Mouse (Mus musculus): ENCODE data around the gene Abhd11.
"Not testable (repeated sequence)": the region's sequence is repeated elsewhere in the genome, so short reads cannot be mapped to it uniquely, and the experiment has no call there.

Gene Abhd11

DNA sequence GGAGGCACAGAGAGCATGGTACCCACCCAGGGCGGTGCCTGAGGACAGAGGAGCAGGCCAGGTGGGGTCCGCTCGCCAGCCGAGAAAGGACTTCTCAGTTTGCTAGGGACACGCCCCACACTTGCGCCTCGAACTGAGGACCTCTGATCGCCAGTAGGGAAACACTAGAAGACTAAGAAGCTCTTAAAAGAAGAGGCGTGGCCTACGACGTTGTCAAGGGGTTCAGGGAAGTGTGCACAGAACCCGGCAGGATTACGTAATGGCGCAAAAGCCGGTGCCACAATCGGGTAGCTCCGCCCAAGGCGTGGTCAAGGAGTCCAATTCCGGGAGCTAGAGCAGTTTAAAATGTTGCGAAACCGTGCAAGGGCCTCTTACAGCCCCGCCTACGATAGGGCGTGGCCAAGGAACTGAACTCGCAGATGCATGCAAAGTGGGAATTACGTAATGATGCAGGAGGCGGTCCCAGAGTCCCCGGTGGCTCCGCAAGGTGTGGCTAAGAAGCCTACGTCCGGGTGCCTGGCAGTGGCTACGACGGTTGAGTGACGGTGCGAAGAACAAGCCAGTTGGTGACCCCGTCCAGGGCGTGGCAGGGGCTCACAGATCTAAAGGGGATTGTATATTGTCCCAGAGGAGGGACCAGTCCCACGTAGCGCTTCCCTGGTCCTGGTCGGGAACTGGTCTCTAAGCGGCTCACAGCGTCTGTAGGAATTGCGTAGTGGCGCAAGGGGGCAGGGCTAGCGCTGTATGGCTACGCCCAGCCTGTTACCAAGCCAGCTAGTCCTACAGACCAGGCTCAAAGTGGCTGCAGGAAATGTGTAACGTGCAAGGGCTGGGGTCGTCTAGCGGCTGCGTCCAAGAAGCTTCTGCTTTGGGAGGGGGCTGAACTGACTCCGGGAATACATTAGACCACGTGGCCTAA, at the start of gene Abhd11:
Gene Abhd11, plus strand, starts transcription at position 482 of the 919 bp plus-strand sequence.
- DNase-seq (ENCODE audit: low read depth) = peak; percentile 100

DNA sequence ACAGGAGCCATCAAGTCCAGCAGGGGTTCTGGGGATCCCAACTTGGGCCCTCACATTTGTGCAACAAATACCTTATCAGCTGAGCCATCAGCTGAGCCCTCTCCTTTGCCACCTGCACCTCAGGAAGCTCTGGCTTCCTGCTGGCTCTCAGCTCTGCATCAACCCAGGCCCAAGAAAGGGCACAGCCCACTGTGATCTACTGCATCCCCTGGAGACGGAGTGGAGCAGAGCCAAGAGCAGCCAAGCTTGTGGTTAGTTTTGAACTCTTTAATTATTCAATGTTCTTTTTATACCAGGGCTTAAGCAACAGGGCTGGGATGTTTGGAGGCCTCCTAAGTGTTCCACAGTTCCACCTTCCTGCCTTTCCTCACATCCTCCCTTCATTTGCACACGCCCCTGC, 48.5 kb upstream of the Abhd11 start:
- DNase-seq (ENCODE audit: low read depth) = no peak

DNA sequence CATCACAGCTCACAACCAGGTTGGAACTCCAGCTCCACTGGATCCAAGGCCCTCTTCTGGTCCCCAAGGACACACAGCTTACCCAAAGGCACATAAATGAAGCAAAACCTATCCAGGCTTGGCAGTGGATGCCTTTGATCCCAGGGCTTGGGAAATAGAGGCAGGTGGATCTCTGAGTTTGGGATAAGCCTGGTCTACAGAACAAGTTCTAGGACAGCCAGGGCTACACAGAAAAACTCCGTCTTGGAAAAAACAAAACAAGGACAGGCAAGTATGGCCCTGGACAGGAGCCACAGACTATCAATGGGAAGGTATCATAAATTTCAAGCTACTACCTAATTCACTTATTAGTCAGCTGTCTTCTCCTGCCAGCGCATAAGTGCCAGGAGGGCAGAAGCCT, 47.4 kb upstream of the Abhd11 start:
- DNase-seq (ENCODE audit: low read depth) = no peak

DNA sequence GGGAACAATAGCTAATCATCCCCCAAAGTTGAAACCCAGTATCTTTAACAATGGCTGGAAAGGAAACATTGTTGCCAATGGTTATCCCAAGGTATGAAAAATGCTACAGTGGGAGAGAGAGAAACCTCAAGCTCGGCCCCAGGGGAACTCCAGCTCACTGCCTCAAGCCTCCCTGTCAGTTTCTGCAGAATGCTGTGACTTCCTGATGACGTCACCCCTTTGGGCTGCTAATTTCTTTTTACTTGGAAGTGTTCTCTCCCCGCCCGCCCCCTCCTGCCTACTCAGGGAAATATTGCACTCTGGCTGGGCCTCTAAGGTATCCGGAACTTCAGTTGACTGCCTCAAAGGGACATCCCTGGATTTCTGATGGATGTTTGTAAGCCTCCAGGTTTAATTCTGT, 45.4 kb upstream of the Abhd11 start:
- no peak for DNase-seq (ENCODE audit: low read depth)

DNA sequence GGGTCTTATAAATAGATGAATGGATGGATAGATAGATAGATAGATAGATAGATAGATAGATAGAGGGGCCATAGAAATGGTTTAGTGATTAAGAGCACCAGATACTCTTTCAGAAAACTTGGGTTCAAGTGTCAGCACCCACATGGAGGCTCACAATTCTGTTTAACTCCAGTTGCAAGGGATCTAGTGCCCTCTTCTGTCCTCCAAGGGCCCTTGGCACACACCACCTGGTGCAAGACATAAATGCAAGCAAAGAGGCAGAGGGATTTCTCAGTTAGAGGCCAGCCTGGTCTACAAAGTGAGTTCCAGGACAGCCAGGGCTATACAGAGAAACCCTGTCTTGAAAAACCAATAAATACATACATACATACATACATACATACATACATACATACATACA, 44.3 kb upstream of the Abhd11 start:
- DNase-seq (ENCODE audit: low read depth) = not testable (repeated sequence)

DNA sequence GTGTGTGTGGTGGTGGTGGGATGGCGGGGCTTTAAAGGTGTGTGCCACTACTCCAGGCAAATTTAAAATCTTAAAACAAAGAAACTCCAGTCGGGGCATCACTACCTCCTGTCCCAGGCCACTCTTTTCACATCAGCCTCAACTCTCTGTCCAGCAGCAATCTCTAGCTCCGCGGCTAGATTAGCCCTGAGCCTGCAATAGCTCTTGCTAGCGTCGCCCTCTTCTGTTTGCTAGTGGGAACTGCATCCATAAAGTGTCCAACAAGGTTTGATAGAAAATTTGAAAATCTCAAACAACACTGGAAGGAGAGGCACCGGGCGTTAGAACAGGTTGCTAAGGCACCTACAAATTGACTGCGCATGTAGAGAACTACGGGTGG, 43.5 kb upstream of the Abhd11 start:
- DNase-seq (ENCODE audit: low read depth) = peak; percentile 85

DNA sequence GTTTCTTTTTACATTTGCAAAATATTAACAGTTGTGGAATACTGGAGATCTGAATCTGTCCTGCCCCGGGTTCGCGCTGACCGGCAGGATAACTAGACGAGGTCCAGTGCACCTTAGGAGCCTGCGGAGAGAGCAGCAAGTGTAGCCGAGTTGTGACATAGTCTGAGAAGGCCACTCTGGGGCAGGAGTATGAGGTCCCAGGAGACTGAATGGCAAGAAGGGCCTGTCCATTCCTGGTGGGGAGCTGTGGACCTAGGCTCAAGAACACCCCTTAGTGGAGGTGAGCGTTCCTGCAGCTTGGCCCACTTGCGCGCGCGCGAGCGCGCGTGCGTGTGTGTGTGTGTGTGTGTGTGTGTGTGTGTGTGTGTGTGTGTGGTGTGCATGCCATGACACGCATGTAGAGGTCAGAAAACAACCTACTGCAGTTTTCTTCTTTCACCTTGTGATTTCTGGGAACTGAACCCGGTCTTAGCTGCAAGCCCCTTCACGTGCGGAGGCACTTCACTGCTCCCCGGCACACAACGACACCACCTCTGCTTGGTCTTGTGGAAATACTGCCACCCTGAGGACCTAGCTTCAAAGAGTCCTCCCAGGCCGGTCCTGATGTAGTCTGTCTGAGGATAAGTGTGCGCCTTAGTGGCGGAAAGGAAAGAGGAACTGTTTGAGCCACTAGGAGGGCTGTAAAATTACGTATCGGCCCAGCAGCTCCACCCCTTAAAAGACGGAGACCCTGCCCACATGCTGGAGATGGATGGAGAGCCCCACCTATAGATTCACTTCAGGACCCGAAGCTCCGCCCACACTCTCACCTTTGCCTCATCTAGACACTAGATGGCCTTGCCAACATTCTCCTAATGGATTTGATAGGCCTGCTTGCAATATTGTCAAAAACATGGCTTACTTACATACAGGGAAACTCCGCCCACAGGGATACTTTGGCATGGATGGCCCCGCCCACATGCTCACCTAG, 42.8 kb upstream of the Abhd11 start:
- peak; percentile 87 for DNase-seq (ENCODE audit: low read depth)

DNA sequence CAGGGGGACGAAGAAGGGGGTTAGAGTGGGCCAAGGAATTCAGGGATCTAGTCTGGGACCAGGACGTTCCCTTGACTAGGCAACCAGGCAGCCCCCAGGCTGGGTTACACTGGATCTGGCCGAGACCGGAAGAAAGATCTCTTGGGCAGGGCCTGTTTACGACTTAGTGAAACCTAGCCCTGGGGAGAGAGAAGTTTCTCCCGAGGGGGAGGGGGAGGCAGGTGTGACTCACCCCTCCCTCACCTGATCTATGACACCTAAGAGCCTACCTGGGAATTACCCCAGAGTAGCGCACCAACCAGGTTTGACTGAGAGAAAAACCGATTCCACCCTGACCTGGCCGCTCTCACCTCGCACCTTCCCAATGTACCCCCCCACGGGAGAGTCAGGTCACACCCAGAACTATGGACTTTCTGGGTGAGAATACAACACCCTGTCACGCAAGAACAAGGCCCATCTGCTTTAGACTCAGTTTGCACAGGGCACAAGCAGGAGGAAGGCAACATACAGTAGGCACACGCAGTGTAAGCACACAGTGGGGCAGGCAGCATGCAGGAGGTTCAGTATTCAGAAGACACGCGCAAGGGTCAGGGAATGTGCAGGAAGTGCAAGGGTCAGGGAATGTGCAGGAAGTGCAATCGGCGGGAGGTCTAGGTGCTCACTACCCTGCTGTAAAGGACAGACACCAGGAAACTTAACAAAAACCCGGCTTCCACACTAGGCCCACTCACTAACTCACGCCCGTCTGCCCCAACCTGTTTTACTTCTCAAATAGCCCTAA, 41.6 kb upstream of the Abhd11 start:
- no peak for DNase-seq (ENCODE audit: low read depth)

DNA sequence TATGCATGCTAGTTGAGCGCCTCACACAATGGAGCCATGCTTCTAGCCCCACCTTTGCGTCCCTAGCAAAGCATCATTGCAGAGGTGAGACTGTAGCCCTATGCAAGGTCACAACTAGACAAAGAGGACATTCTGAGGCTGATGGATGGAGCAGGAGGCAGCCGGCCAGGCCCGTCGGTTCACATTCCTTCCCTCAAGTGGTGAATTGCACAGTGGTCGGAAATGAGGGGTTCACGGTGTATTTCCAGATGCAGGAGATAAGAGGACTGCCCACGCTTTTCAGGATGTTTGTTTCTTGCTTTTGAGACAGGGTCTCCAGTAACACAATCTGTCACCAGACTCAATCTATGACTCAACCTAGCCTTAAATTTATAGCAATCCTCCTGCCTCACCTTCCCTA, 38.3 kb upstream of the Abhd11 start:
- no peak for DNase-seq (ENCODE audit: low read depth)

DNA sequence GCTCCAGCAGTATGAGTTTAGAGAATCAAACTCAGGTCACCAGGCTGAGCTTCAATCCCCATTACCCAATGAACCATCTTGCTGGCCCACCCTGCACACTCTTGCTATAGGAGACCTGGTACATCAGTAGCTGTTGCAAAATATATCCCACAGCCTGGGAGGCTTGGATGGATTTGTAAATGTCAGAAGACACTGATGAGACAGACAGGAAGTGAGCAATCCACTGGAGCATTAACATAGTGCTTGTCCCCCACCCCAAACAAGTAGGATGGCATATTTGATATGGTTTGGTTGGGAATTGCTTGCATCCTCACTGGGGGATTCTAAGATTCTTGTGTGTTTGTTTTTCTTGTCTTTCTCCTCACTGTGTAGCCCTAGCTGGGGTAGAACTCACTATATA, 35.9 kb upstream of the Abhd11 start:
- DNase-seq (ENCODE audit: low read depth) = no peak

DNA sequence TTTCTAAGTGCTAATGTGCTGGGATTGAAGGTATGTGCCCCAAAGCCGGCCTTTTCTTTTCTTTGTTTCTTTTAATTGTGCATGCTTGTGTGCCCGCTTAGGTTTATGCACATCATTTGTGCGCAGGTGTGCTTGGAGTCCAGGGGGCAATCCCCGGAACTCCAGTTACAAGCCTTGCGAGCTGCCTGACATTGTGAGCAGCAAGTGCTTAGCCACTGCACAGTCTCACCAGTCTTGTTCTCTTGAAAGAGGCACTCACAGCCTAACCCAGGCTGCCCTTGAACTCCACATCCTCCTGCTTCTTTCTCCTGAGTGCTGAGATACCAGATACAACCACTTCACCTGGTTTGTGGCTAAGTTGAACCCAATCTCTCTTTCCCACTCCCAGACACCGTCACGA, 35.4 kb upstream of the Abhd11 start:
- no peak for DNase-seq (ENCODE audit: low read depth)

DNA sequence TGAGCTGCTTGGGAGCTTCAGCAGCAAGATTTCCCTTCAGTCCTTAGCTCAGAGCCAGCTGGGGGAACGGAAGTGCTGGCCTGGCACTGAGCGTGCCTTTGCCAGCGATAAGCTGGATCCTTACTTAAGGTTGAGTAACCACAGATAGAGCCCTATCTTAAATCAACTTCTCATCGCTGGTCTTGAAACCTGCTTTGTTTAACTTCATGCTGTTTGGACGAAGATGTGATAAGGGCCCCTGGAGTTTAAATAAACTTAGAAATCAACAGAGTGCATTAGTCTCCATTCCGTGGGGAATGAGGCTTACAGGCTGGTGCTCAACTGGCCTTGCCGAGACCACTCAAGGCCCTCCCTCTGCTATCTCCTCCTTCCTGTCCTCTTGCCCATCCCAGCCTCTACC, 34.7 kb upstream of the Abhd11 start:
- DNase-seq (ENCODE audit: low read depth) = no peak

DNA sequence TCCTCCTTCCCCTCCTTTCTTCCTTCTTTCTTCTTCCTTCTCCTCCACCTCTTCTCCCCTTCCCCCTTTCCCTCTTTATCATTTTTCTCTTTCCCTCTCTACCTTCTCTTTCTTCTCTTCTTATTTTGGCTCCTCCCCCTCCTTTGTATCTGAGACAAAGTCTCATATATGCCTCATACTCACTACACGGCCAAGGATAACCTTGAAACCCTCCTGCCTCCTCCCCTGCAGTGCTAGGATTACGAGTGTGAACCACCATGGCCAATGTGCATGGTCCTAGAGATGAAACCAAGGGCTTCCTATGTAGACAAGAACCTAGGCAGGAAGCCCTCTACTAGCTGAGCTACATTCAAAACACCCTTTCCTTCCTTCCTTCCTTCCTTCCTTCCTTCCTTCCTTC, 34.0 kb upstream of the Abhd11 start:
- no peak for DNase-seq (ENCODE audit: low read depth)

DNA sequence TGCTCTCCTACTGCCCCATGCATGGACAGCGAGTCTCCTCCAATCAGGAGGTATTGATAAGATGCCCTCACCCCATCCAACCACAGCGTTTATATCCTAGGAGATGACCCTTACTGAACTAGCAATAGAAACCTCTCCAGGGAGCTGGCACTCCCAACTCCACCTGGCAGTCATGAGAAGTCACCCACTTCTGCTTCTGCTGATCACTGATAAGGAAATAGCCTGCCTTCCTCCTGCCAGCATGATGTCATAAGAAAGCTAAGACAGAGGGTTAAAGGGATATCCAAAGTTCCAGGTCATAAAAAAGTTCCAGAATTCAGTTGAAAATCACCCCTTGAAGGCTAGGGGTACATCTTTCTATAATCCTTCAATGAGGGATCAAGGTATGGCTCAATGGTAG, 32.8 kb upstream of the Abhd11 start:
- no peak for DNase-seq (ENCODE audit: low read depth)

DNA sequence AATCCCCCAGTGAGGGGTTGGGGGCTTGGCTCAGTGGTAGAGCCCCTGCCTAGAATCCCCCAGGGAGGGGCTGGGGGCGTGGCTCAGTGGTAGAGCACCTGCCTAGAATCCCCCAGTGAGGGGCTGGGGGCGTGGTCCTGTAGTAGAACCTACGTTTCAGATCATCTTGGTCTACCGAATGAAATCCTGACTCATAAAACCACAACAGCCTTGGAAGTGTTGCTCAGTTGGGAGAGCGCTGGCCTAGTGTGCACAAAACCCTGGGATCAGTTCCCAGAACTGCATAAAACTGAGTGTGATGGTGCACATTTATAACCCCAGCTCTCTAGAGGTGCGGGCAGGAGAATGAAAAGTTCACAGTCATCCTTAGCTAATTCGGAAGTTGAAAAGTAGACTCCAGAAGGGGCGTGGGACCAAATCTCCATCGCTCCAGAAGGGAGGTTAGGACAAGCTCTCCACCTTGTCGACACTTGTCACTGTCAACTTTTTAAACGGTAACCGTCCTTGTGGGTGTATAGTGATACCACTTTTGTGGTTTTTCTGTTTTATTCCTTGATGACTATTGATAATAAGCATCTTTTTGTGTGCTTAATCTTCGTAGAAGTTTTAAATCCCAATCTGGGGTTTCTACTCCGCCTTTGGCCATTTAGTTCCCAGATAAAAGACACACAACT, 32.2 kb upstream of the Abhd11 start:
- DNase-seq (ENCODE audit: low read depth) = no peak

DNA sequence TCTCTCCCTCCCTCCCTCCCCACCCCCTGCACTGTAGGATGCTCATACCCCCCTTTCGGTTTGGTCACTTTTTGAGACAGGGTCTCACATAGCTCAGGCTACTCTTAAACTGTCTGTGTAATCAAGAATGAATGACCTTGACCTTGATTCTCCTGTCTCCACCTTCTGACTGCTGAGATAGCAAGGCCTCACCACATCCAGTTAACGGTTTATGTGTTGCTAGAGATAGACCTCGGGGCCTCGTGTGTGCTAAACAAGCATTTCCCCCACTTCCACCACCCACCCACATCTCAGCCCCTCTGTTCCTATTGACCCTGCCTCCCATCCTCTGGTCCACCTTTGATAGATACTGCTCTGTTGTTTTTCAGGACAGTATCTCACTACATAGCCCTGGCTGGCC, 31.1 kb upstream of the Abhd11 start:
- DNase-seq (ENCODE audit: low read depth) = no peak

DNA sequence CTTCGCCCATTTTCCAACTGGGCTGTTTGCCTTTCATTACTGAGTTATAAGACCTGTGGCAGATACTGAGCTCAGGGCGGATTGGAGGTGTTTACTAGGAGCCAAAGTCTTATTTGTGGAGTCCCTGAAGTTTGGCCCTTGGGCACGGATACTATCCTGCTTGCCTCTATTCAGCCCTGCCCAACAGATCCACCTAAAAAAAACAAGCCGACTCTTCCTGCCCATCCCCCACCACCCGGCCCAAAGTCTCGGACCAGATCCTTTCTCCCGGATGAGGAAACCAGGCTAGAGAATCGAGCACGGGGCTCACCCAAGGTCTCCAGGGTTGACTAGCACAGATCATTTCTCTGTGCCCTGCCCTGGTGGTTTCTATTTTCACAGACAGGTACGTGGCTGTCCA, 27.8 kb upstream of the Abhd11 start:
- no peak for DNase-seq (ENCODE audit: low read depth)

DNA sequence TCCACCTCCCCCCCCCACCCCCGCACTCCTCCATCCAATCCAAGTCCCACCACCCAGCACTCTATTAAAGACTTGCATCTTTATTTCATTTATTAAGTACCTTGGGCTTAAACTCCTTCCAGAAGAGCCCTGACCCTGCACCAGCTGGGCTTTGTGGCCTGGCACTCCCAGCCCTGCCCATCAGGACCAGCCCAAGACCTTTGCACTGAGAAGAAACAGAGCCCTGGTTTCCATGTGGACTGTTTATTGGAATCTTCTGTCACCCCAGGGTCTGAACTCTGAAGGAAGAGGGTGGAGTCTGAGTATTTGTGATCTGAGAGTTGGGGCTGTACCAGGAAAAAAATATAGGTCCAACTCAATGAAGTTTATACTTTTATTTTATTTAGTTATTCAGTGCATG, 25.8 kb upstream of the Abhd11 start:
- DNase-seq (ENCODE audit: low read depth) = no peak

DNA sequence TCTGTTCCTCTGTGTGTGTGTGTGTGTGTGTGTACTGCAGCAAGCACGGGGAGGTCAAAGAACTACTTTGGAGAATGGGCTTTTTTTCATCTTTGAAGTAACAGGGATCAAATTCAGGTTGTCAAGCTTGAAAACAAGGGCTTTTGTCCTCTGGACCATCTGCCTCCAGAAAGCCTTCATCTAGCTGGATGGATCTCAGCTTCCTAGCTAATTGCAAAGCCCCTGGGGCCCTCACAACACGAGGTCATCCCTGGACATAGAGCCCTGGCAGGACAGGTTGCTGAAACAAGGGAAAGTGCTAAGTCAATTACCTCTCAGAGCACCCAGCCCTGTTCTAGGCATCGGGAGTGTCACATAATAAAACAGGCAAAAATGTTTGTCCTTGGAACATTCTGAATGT, 25.2 kb upstream of the Abhd11 start:
- no peak for DNase-seq (ENCODE audit: low read depth)

DNA sequence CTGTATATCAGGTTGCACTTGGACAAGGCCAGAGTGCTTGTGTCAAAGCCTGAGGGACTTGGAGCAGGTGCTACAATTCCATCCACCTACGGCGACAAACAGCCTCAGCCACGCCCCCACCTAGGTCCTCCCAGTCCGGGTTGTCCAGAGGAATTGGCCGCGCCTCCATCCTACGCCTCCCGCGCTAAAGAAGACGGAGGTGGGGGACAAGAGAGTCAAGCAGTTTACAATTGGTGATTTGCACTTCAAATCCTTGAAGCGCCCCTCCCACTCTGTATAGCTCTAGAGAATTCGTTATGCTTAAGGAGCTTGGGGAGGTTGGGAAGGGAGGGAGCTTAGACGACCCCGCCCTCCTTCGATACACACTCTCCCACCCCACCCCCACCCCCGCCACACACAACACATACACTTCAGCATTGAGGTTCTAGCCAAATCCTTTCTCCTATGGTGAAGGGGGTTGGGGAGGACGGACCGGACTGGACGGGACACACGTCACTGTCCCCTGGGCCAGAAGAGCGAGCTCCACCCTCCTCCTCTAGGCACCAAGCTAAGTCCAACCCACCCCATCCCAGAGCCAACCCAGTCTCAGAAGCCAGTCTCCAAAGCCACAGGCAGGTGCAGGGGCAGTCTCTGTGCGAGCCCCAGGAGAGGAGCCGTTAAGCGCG, 23.2 kb upstream of the Abhd11 start, which contains the start of gene Cldn3:
Gene Cldn3, plus strand, starts transcription at position 582 of the 665 bp plus-strand sequence.
- DNase-seq (ENCODE audit: low read depth) = no peak
